Mouse (Mus musculus): ENCODE data around the gene Gm340.

Gm340 gene

DNA sequence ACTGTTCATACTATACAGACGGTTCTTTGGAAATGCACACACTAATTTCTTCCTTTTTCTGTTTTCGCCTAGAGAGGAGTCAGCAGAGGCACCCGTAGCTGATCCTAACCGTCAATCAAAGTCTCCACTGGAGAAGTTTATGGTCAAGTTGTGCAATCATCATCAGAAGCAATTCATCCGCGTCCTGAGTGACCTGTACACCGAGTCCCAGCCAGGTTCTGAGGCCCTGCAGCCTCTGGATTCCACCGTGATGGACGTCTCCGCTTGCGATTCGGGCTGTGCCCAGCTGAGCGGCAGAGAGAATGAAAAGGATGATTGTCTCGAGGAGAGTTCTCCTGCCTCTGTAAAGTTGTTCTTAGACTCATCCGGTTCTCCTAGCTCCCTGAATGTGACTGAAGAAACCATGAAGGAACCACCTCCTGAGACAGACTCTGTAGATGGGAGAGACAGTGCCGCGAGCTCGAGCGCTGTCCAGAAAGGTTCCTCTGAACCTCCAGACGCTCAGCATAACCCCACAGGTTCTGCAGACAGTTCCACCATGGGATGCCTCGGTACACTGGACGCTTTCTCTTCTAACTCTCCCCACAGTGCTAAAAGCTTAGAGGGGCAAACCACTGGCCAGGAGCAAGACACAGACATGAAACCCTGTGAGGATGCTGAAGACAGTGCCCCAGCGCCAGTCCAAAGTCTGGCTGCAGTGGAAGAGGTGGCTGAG lies at the start of gene Gm340:
Gene Gm340, plus strand, starts transcription at position 665 of the 715 bp plus-strand sequence.
- DNase-seq, result no peak

DNA sequence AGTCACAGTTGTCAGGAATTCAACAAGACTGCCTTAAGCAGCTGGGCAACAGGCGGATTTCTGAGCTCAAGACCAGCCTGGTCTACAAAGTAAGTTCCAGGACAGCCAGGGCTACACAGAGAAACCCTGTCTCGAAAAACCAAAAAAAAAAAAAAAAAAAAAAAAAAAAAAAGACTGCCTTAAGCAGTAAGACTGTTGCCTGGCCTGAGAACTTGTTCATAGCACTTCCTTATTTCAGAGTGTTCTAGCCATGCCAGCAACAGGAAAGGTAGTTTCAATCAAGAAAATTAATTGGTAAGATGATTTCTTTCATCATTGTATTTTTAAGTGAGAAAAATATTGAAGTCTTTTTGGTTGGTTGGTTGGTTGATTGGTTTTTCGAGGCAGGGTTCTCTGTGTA lies 48.1 kb upstream of the Gm340 start:
- no peak for DNase-seq

- no peak for DNase-seq
Observed at GRCm38 (mm10) chr19:41556981-41557380, 25.2 kb upstream of the Gm340 start.

- no peak for DNase-seq
Observed at GRCm38 (mm10) chr19:41557491-41557890, 24.7 kb upstream of the Gm340 start.

DNA sequence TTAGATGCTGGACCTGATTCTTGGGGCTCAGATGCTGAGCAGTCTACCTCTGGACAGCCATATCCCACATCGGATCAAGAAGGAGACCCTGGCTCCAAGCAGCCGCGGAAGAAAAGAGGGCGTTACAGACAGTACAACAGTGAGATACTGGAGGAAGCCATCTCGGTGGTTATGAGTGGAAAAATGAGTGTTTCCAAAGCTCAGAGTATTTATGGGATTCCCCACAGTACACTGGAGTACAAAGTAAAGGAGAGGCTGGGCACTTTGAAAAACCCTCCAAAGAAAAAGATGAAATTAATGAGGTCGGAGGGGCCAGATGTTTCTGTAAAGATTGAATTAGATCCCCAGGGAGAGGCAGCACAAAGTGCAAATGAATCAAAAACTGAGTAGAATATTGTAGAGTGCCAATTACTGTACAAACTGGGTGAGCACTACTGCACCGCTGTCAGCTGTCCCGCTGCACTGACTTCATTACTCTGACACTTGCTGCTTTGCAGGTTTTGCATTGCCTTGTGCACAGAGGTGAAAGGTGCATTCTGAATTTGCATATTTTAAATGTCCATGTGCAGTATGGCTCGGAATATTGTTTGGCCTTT lies 23.2 kb upstream of the Gm340 start:
- DNase-seq, result no peak

GRCm38 (mm10) chr19:41560856-41561255 lies 21.3 kb upstream of the Gm340 start:
- DNase-seq, result no peak

GRCm38 (mm10) chr19:41568791-41569190 lies 13.4 kb upstream of the Gm340 start:
- no peak for DNase-seq

DNA sequence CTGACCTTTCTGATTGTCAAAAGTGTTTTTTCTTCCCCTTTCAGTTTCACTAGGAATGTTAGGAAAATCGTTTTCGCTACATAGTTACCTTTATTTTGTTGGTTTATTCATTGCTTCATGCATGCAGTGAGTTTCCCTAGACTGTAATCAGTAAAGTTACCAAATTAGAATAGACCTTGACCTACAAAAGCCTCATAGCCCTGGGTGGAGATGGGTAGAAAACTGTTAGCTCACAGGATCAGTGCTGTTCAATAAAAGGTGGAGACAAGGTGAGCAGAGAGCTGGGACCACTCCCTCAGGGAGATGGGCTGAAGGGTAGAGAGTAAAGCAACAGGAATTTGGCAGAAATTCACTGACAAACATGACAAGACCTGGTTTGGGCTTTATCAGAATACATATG lies 8.5 kb upstream of the Gm340 start:
- no peak for DNase-seq

GRCm38 (mm10) chr19:41577576-41577975 lies 4.6 kb upstream of the Gm340 start:
- DNase-seq, result no peak

DNA sequence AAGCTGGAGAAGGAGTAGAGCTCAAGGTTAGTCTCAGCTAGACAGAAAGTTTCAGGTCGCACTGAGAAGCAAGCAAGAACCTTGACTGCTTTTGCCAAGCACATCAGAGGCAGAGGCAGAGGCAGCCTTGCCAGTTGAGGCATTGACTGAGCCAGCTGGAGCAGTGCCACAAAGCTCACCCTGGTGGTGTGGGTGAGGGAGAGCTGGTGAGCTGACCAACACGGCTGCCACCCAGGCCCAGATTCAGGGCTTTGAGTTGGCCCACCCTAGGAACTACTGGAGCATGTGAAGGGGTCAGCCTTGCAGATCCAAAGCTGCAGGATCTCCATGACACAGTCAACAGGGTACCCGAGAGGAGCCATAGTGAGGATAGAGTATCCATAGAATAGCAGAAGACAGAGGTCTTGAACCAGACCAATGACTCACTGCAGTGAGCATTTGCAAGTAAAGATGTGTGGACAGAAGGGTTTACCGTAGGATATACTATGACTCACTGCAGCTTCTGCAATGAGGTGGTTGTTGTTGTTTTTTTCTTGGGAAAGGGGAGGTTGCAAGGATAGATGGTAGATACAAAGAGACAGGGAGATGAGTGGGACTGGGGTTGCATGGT lies 2.8 kb upstream of the Gm340 start:
- no peak for DNase-seq

DNA sequence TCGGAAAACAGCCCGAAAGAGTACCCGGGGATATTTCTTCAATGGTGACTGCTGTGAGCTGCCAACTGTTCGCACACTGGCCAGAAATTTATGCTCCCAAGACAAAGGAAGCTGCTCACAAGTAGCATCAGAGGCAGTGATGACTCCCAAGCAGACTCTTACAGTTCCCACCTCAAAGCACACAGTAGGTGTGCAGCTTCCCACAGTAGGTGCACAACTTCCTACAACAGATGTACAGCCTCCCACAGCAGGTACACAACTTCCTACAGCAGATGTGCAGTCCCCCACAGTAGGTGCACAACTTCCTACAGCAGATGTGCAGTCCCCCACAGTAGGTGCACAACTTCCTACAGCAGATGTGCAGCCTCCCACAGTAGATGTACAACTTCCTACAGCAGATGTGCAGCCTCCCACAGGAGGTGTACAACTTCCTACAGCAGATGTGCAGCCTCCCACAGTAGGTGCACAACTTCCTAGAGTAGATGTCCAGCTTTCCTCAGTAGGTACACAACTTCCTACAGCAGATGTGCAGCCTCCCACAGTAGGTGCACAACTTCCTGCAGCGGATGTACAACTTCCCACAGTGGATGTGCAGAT lies 846 bp downstream of the Gm340 start:
- no peak for DNase-seq

DNA sequence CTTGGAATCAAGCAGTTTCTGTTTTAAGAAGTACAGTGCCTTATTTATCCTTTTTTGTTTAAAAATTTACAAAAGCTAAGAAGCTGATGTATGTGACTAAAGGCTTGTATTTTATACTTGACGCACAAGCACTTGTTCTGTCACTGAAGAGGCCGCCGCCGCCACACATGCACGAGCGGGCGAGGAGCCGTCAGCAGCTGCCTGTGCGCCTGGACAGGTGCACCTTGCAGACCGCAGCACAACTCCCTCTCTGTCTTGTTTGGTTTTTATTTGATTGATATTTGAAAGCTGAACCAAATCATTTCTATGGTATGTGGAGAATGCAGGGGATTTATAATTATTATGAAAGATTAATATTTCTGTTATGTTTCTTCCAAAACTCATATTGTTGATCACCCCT lies 4.6 kb downstream of the Gm340 start:
- DNase-seq, result no peak

DNA sequence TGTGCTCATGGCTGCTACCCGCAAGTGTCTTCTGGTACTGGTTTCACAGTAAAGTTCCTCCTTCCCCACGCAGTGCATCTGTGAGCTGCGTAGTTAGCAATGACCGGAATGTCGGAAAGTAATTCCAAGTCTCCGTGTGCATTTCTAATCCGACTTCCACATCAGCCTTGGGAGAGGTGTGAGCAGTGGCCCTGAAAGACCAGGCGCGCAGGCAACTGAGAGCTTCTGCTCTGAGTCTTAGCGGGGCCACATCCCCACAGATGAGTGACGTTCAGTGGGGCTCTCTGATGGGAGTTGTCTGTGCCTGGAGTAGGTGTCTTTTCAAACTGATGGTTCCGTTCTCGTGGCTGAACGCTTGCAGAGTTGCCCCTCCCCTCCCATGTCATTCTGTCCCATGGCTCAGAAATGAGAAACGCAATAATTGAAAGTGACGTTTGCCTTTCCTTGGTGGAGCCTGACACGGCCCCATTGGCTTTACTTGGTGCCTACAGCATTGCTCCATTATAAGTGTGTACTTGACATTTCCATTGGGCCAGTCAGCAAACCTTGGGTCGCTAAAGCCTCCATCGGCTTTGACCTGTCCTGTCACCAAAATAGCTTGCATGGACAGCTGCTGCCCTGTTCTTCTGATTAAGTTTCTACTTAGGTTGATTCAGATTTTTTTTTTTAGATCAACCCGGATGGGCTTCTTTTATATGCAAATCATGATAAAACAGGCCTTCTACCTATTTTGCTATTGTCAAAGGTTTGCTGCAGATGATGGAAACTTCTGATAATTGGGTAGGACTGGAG lies 5.5 kb downstream of the Gm340 start:
- no peak for DNase-seq

DNA sequence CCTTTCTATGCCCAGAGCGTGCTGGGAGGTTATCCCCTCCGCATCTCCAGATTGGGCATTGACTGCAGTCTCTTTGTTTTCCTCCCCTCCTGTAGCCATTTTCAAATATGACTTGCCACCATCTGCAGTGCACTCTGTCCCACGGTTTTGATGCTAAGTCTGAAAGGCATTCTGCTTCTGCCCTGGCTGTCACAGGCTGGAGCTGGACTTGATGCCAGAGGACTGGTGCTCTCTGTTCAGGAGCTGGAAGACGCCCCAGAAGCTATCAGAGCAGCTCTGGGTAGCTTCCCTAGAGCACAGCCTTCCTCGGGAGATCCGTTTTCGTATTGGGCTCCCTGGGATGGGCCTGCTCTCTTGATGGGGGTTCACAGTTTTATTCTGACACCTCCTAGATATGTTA lies 6.9 kb downstream of the Gm340 start:
- no peak for DNase-seq

DNA sequence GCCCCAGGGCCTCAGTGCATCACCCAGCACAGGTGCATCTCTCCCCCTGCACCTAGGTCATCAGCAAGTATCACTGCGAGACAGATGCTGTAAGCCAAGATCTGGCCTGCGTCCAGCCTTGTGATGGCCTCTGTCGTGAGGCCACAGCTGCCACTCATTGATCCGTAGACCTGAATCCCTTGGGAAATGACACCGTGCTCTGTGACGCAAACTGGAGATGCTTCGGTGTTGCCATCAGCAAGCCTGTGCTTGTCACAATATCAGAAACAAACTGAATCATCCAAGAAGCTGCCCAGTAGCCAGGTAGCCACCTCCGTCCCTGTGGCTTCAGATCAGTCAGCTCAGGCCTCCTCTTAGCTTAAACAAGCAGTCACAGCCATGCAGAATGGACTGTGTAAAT lies 7.5 kb downstream of the Gm340 start:
- DNase-seq, result no peak

DNA sequence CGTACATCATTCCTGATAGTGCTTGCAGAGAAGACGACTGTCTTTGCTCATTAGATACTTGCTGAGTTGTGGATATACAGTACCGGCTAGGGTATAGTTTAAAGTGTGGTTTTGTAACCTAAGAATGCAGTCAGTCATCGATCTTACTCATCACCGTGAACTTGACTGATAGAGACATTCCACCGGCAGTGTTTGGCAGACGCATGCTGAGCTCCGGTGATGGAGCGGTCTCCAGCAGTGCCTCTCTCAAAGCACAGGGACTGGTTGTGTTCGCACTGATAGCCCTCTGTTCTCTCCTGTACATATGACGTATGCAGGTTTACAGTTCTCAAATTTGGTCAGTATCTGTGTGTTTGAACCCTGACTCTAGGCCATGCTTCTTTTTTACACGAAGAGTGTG lies 9.6 kb downstream of the Gm340 start:
- no peak for DNase-seq

DNA sequence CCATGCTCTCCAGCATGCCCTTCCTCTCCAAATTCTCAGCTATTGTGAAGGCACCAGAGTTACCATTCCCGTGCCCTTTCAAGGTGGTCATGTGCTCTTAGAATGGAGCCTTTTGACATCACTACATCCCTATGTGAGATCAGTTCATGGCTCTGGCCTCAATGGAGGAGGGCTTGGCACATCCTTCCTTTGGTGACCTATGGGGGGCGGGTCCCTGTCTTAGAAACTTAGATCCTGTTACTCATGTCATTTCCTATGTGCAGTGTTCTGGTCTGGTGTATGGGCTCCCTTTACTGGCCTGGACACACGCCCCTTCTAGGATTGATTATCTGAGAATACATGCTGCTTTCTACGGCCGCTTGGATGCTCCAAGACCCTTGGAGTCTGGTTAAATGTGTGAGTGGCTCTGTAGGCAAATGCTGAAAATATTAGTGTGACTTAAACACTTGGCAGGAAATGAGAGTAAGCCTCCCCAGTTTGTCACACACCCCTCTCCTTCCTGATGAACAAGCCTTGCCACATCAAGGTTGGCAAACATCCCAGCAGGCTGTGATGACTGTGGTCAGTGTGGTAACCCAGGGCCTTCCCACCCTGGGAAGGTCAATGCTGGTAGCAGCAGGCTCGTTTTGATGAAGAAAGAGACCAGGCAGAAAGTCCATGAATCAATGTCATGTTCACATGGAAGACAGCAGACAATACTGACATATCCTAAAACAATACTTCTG lies 15.2 kb downstream of the Gm340 start:
- DNase-seq, result no peak

DNA sequence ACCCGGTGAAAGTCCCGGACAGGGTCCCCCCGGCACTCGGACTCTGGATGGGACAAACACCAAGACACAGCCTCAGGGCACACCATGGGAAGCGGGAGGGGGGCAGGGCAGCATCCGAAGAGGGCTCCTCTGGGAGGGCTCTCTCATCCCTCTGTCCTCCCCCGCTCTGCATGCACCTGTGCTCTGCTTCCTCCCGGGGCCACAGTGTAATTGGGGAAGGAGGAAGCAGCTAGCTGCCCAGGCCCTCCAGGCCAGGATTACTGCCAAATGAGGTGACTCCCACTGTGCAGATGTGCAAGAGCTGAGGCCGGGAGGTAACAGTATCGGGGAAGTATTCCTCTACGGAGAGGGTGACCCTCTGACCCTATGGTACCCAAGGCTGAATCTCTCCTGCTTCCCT lies 18.5 kb downstream of the Gm340 start:
- DNase-seq, result no peak

- no peak for DNase-seq
Observed at GRCm38 (mm10) chr19:41606208-41606987, 24.2 kb downstream of the Gm340 start.

DNA sequence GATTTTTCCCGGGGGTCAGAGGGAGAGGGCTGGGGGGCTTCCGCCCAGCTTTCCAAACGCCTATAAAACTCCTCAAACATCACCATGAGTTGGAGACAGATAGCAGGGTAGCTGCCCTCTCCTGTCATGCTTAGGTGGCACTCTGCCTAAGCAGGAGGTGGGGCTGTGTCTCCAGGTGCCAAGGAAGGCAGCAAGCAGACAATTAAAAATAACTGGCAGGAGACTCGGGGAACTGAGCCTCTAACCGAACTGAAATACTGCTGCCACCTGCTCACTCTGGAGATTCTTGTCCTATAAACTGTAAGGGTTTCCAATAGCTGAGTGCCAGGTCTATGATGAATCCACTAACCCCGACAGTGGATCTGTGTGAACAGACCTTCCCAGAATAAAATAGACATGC lies 29.5 kb downstream of the Gm340 start:
- no peak for DNase-seq

DNA sequence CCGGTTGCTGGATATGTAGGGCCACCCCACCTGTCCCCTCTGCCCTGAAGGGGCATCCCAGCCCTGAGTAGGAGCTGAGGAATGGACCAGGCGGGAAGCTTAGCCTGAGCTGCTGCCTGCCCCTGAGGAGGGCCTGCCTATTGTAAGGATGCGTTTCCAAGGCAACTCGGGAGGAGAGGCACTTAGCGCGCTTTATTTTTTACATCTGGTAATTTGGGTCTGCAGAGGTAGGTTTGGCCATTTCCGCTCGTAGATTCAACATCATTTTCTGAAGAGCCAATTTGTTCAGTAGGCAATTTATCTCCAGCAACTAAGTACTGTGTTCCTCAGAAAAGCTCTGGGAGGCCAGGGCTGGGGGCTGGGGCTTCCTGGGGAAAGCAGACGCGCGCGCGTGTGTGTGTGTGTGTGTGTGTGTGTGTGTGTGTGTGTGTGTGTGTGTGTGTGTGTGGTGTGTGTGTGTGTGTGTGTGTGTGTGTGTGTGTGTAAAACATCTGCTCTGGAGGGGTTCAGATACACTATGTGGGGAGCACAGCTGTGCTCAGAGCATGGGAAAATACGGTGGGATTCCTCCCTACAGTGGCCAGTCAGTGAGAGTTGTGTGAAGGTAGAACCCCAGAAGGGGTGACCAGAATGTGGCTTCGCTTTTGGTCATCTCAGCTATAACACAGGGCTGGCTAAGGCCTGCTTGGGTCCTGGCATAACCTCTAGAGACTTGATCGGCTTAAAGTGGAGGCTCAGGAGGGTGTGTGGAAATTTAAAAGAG lies 31.3 kb downstream of the Gm340 start:
- DNase-seq, result no peak

Data from cerebellum, adult 8-10 months (tissue).